Mouse (Mus musculus): ENCODE results near the gene Slc24a2.

The Slc24a2 gene

DNA sequence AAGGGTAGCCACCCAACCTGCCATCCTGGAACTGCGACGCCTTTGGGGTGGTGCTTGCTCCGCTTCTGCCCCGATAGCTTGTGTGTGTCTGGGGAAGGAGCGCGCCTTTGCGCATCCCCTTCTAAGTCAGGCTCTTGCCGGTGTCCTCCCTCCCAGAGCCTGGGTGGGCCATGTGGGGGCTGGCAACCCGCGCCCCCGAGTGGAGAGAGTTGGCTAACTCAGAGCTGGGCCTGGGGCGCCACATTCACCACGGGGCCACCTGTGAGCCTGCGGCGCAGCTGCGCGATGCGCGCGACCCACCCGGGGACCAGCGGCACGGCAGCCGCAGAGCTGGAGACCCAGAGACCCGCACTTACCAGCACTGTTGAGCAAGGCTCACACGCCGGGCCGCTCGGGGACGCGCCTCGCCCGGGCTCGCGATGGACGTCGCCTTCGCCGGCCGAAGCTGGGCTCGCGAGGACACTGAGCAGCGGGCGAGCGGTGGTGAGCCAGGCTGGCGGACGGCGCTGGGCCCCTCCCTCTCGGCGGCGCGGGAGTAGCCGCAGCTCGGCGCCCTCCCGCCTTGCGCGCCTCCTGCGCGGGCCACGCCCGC, at the start of gene Slc24a2:
Slc24a2 (minus strand) TSS at position 518 of the 592 bp plus-strand sequence.
- DNase-seq (ENCODE audit: low spot score in 2 of 2), result peak in 1 of 2 experiments; percentile 9

GRCm38 (mm10) chr4:87274825-87275224, 44.5 kb upstream of the Slc24a2 start:
- DNase-seq (ENCODE audit: low spot score in 2 of 2), result no peak

- no peak for DNase-seq (ENCODE audit: low spot score in 2 of 2)
These were observed 44.0 kb upstream of the Slc24a2 start for GRCm38 (mm10) chr4:87274276-87274675.

DNA sequence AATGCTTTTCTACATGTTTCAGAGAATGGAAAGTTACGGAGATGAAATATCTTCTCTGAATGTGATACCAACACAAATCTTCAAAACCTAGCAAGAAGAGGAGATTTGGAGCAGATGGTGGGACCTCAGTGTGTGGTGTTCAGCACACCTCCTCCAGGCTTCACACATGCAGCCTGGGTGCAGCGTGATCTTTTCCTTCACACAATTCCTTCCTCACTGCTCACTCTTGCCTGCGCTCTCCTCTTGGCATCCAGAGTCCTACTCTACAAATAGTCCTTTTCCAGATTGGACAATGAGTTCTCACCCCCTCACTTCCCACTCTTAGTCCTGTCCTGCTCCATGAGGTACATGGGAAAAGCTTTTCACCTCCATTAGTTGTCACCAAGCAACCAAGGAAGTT, 43.2 kb upstream of the Slc24a2 start:
- no peak for DNase-seq (ENCODE audit: low spot score in 2 of 2)

GRCm38 (mm10) chr4:87229224-87229959, 885 bp downstream of the Slc24a2 start:
- DNase-seq (ENCODE audit: low spot score in 2 of 2), result no peak

- no peak for DNase-seq (ENCODE audit: low spot score in 2 of 2)
These were observed 8.7 kb downstream of the Slc24a2 start for GRCm38 (mm10) chr4:87221586-87221985.

DNA sequence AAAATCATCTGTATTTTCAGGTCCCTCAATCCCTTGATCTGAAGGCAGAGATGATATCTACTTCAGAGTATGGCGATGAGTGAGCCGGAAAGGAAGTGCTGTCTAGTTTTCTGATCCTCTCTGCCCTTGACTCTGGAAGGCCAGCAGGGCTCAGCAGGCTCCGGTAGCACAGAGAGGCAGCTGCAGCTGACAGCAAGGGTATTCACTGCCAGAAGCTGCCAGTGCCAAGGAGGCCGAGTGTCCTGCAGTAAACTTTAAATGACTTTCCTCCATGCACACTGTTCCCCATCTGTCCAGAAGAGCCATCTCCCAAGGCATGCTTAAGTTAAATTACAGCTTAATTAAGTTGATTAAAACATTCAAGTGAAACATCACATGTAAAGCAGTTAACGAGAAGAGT, 12.1 kb downstream of the Slc24a2 start:
- DNase-seq (ENCODE audit: low spot score in 2 of 2), result no peak

GRCm38 (mm10) chr4:87211344-87211978, 18.8 kb downstream of the Slc24a2 start:
- no peak for DNase-seq (ENCODE audit: low spot score in 2 of 2)

GRCm38 (mm10) chr4:87210533-87210932, 19.7 kb downstream of the Slc24a2 start:
- no peak for DNase-seq (ENCODE audit: low spot score in 2 of 2)

DNA sequence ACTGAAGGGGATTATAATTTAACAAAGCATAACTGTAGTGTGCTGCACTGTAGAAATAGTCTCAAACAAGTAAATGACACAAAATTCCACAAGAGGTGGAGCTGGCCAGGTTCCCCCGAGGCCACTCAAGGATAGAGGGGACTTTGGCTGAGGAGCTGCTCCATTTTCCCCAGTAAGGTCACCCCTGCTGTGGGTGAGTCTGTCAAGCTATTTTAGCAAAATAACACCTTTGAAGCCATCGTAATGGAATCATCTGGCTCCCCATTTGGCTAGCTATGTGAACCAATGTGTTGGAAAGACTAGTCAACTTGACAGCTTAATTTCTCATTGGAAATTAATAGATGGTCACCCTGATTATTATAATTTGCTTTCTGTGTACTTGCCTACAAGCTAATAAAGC, 28.2 kb downstream of the Slc24a2 start:
- no peak for DNase-seq (ENCODE audit: low spot score in 2 of 2)

DNA sequence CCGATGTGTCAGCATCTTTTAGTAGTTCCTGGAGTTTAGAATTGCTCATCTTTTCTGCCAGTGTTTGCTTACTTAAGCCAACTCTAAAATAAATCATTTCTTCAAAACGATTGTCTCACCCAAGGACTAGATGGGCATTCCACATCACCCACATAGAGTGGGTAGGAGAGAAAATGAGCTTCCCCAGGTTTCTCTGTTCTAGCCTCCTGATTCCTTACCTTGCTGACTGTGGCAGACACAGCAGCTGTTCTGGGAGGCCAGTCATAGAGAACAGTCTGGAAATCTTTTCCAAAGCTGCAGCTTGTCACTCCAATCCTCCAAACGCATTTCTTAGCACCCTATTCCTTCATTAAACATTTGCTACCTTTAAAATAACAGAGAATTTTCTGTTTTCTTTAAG, 29.0 kb downstream of the Slc24a2 start:
- DNase-seq (ENCODE audit: low spot score in 2 of 2), result no peak

- DNase-seq (ENCODE audit: low spot score in 2 of 2), result no peak
These were observed 45.9 kb downstream of the Slc24a2 start for GRCm38 (mm10) chr4:87184147-87184930.

- no peak for DNase-seq (ENCODE audit: low spot score in 2 of 2)
These were observed 53.2 kb downstream of the Slc24a2 start for GRCm38 (mm10) chr4:87177116-87177515.

DNA sequence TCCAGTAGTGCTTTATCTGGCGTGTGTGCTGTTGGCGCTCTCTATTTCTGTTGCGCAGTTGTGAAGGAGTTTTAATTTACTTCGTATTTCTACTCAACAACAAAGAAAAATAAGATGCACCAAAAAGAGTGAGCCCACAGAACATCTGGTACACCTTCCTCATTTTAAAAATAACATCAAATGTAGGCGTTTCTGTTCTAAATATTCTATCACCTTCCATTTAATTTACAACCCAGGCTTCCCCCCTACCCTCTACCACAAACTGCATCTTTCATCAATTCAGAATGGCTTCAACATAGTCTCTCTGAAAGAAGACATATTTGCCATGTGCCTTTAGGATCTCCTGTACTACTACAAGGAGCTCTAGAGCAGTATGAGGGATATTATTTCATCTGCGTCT, 66.3 kb downstream of the Slc24a2 start:
- DNase-seq (ENCODE audit: low spot score in 2 of 2), result no peak

DNA sequence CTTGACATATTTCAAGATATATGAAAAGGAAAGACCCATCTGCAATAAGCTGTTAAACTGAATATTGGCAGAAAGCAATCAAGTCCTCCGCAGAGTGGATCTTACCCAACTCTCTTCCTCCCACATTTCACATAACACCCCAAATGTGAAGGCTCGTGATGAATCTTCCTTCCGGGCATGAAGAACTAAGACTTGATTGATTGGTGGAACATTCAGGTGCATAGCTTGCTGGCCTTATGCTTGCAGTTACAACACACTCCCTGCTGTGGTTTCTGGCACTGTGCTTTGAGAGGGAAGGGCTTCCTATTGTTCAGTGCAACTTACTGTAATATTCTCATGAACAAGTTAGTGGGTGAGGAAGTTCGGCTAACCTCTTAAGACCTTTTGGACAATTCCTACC, 72.2 kb downstream of the Slc24a2 start:
- DNase-seq (ENCODE audit: low spot score in 2 of 2), result no peak

DNA sequence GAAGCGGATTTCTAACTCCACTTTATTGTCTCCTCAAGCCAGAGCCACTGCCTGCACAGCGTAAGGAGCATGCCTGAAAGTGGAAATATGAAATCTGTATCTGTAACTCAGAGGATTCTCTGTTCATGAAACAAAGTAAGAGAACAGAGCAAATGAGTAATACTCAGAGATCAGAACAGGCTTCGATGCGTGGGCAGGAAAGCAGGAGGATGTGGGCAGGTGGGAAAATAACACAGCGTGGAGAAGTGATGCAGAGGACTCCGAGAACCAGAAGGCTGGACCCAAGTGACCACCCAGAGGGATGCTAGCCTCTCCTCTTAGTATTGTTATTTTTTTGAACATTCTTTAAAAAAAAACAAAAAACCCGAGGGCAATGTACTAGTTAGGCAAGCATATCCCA, 78.3 kb downstream of the Slc24a2 start:
- DNase-seq (ENCODE audit: low spot score in 2 of 2), result no peak

DNA sequence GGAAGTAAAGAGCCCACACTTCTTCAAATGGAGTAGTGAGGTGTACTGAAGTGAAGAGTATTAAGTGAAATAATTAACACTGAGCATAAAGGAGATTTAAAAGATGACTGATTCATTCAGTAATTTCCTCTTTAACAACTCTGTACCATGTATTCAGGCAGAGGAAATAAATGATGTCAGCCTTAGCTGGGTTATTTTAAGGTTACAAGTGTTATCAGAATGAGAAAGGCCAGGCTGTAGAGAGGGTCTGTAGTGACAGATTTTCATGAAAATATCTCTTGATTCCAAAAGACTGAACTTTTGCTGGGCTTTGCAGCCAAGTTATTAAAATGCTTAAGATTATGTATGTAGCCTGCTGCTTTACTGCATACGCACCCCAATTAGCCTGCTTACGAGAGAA, 80.7 kb downstream of the Slc24a2 start:
- no peak for DNase-seq (ENCODE audit: low spot score in 2 of 2)

- DNase-seq (ENCODE audit: low spot score in 2 of 2), result no peak
These were observed 88.5 kb downstream of the Slc24a2 start for GRCm38 (mm10) chr4:87141590-87142365.

DNA sequence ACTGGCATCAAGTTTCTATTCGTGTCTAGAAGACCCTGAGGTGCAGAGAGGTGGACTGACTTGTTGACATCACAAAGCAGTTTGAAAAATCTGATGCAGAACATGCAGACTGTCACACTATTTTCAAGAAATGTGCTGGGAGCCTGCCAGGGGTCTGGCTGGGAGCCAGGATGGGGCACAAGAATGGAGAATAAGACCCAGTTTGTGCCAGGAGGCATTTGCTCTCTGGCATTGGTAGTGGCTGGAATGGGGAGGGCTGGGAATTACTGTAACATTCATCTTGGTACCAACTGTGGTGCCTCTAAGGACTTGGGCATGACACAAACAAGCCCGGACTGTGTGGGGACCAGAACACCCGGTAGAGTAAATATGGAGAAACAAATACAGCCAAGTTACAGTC, 89.4 kb downstream of the Slc24a2 start:
- DNase-seq (ENCODE audit: low spot score in 2 of 2), result no peak

DNA sequence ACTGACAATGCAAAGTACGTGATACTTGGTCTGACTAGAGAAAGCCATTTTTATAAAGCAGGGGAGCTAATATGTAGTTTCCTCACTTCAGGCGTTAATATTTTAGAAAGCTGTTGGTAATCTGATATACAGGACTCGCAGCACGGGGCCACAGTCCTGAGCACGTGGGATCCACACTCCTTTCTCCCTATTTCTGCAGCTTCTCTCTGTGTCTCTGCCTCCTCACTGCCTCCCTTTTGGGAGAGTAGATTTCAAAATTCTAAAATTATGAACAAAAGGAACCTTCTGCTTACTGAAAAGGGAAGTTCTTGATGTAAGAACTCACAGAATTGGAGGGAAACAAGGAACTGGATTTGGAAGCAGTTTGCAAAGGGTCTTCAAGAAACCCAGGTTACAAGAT, 97.8 kb downstream of the Slc24a2 start:
- DNase-seq (ENCODE audit: low spot score in 2 of 2), result no peak

- no peak for DNase-seq (ENCODE audit: low spot score in 2 of 2)
These were observed 103.5 kb downstream of the Slc24a2 start for GRCm38 (mm10) chr4:87126756-87127155.

DNA sequence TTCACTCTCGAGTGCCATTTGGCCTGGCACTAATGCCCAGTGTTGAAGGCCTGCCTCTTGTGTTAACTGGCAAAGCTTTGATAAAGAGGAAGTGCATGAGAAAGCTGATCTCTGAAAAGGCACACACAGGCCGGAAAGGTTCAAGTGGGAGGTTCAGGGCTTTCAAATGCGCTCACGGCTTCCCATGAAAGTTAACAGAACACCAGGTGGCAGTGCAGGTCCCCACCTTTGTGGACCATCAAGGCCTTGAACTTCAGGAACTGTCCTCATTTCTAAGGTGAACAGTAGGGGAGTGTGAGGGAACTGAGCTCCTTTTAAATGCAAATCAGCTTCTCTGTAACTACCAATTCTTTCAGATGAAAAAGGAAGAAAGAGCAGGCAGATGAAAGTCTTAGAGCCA, 110.5 kb downstream of the Slc24a2 start:
- DNase-seq (ENCODE audit: low spot score in 2 of 2), result no peak

Measured in urinary bladder, postnatal 36 days (tissue).